Mouse (Mus musculus) monocyte, adult 5-6 weeks (primary cell): ENCODE results near the gene Zfp354c. TPM values are rescaled to one million over a fixed set of nuclear protein-coding genes. Genes with fewer than 3 reads are reported as not detected.

Source experiments
- total RNA-seq: library from RNA; stranded (forward); fragments of 200-1000, 200-491, 200-594 nt; gene quantifications from 3 replicates; pipeline ENCODE4 v1.2.3, GENCODE M21; 2017

Gene Zfp354c
- total RNA-seq, 1 experiment from 2014 or later = 0.19 TPM

Other genes starting within 250 kb of the Zfp354c start
- 0.11 TPM in 1 of 3 replicates, not detected in the others for gene Adamts2, start 225.6 kb downstream of the Zfp354c start, total RNA-seq
- not detected in 3 replicates for gene Zfp879, start 13.8 kb upstream of the Zfp354c start, total RNA-seq
- 0.38 TPM in 1 of 3 replicates, not detected in the others for gene Grm6, start 23.0 kb upstream of the Zfp354c start, total RNA-seq
- not detected in 3 replicates for gene Zfp454, start 59.9 kb upstream of the Zfp354c start, total RNA-seq
- gene Zfp2, start 88.4 kb upstream of the Zfp354c start, total RNA-seq = 0.11 TPM in 1 of 3 replicates, not detected in the others
- gene Zfp354b, start 103.9 kb upstream of the Zfp354c start, total RNA-seq = not detected in 3 replicates
- gene 4933414I15Rik, start 116.0 kb upstream of the Zfp354c start, total RNA-seq = not detected in 3 replicates
- not detected in 3 replicates for gene Prop1, start 126.0 kb upstream of the Zfp354c start, total RNA-seq
- 0.53 TPM in 1 of 3 replicates, not detected in the others for gene Olfr1378, start 138.8 kb upstream of the Zfp354c start, total RNA-seq
- not detected in 3 replicates for gene Olfr1377, start 154.2 kb upstream of the Zfp354c start, total RNA-seq
- not detected in 3 replicates for gene Olfr51, start 175.9 kb upstream of the Zfp354c start, total RNA-seq
- not detected in 3 replicates for gene Olfr54, start 186.5 kb upstream of the Zfp354c start, total RNA-seq
- gene Olfr1375, start 220.4 kb upstream of the Zfp354c start, total RNA-seq = not detected in 3 replicates
- gene Zfp354a, start 231.5 kb upstream of the Zfp354c start, total RNA-seq = not detected in 3 replicates